Mouse (Mus musculus) urinary bladder, adult 2 months (tissue): ENCODE data around the gene Gm49396. TPM values are rescaled to one million over a fixed set of nuclear protein-coding genes. Genes with fewer than 3 reads are reported as not detected.

ENCODE experiments used
- DNase-seq: peaks from one replicate; pipeline ENCODE4 v3.0.0; 2022; ENCODE audit warnings: low spot score
- polyA plus RNA-seq: library from polyadenylated mRNA; depleted of rRNA; stranded (reverse); fragments of >200 nt; gene quantifications from 2 replicates; pipeline ENCODE4 v1.2.3, GENCODE M21; 2012; rRNA removed

Gm49396 gene
- polyA plus RNA-seq, 1 experiment: 2.8 TPM

- no peak for DNase-seq
Observed at GRCm38 (mm10) chr7:30610043-30610442, 46.9 kb downstream of the Gm49396 start.

GRCm38 (mm10) chr7:30612654-30613402, 49.7 kb downstream of the Gm49396 start, which contains the start of gene Upk1a:
Gene Upk1a (minus strand): TSS chr7:30612847.
- no peak for DNase-seq

GRCm38 (mm10) chr7:30613529-30614112, 50.5 kb downstream of the Gm49396 start:
- DNase-seq: no peak

GRCm38 (mm10) chr7:30614454-30614853, 51.3 kb downstream of the Gm49396 start:
- no peak for DNase-seq

- DNase-seq: no peak
Observed at GRCm38 (mm10) chr7:30615049-30615760, 52.1 kb downstream of the Gm49396 start.

Other genes starting within 250 kb of the Gm49396 start
- 5.4 and 9.1 TPM in 2 replicates for gene Syne4, start 248.5 kb upstream of the Gm49396 start, polyA plus RNA-seq
- 0.57 and 0.72 TPM in 2 replicates for gene E130208F15Rik, start 241.6 kb upstream of the Gm49396 start, polyA plus RNA-seq
- 12.8 and 15.4 TPM in 2 replicates for gene Sdhaf1, start 239.4 kb upstream of the Gm49396 start, polyA plus RNA-seq
- gene Lrfn3, start 200.6 kb upstream of the Gm49396 start, polyA plus RNA-seq: 7.9 and 11.9 TPM in 2 replicates
- gene Tyrobp, start 149.6 kb upstream of the Gm49396 start, polyA plus RNA-seq: 85.1 and 117 TPM in 2 replicates
- gene Hcst, start 143.5 kb upstream of the Gm49396 start, polyA plus RNA-seq: 3.3 and 3.8 TPM in 2 replicates
- 1.8 and 2.0 TPM in 2 replicates for gene Nfkbid, start 141.6 kb upstream of the Gm49396 start, polyA plus RNA-seq
- gene Aplp1, start 117.8 kb upstream of the Gm49396 start, polyA plus RNA-seq: 4.2 and 4.5 TPM in 2 replicates
- not detected in 2 replicates for gene Kirrel2, start 105.7 kb upstream of the Gm49396 start, polyA plus RNA-seq
- not detected in 2 replicates for gene Nphs1, start 105.0 kb upstream of the Gm49396 start, polyA plus RNA-seq
- not detected in 2 replicates for gene Prodh2, start 69.7 kb upstream of the Gm49396 start, polyA plus RNA-seq
- gene Arhgap33, start 28.3 kb upstream of the Gm49396 start, polyA plus RNA-seq: 6.9 and 7.7 TPM in 2 replicates
- 342 and 444 TPM in 2 replicates for gene Hspb6, start 11.2 kb upstream of the Gm49396 start, polyA plus RNA-seq
- 11.0 and 12.0 TPM in 2 replicates for gene Proser3, start 11.0 kb upstream of the Gm49396 start, polyA plus RNA-seq
- 33.8 and 36.5 TPM in 2 replicates for gene Lin37, start 3.5 kb upstream of the Gm49396 start, polyA plus RNA-seq
- 69.1 and 74.1 TPM in 2 replicates for gene U2af1l4, start within 50 bp of the Gm49396 start, polyA plus RNA-seq
- gene Psenen, start 283 bp downstream of the Gm49396 start, polyA plus RNA-seq: 151 and 174 TPM in 2 replicates
- 3.6 and 4.9 TPM in 2 replicates for gene Igflr1, start 2.1 kb downstream of the Gm49396 start, polyA plus RNA-seq
- gene Kmt2b, start 25.4 kb downstream of the Gm49396 start, polyA plus RNA-seq: 38.3 and 40.2 TPM in 2 replicates
- 1.8 and 2.4 TPM in 2 replicates for gene Zbtb32, start 35.6 kb downstream of the Gm49396 start, polyA plus RNA-seq
- 2,098 and 2,832 TPM in 2 replicates for gene Upk1a, start 49.5 kb downstream of the Gm49396 start, polyA plus RNA-seq
- 703 and 875 TPM in 2 replicates for gene Cox6b1, start 62.8 kb downstream of the Gm49396 start, polyA plus RNA-seq
- gene Etv2, start 72.5 kb downstream of the Gm49396 start, polyA plus RNA-seq: not detected in 2 replicates
- 58.5 and 64.1 TPM in 2 replicates for gene Rbm42, start 87.0 kb downstream of the Gm49396 start, polyA plus RNA-seq
- 9.4 and 13.2 TPM in 2 replicates for gene Haus5, start 101.7 kb downstream of the Gm49396 start, polyA plus RNA-seq
- not detected in 2 replicates for gene Pmis2, start 108.3 kb downstream of the Gm49396 start, polyA plus RNA-seq
- gene 2200002J24Rik, start 135.6 kb downstream of the Gm49396 start, polyA plus RNA-seq: not detected in 2 replicates
- gene Atp4a, start 148.9 kb downstream of the Gm49396 start, polyA plus RNA-seq: 0.03 TPM in 1 of 2 replicates, not detected in the other
- 97.6 and 129 TPM in 2 replicates for gene Tmem147, start 166.2 kb downstream of the Gm49396 start, polyA plus RNA-seq
- gene Gapdhs, start 180.3 kb downstream of the Gm49396 start, polyA plus RNA-seq: not detected in 2 replicates
- gene Sbsn, start 188.1 kb downstream of the Gm49396 start, polyA plus RNA-seq: 17.9 and 21.2 TPM in 2 replicates
- gene Dmkn, start 200.4 kb downstream of the Gm49396 start, polyA plus RNA-seq: 9.8 and 16.2 TPM in 2 replicates
- gene Krtdap, start 224.6 kb downstream of the Gm49396 start, polyA plus RNA-seq: 29.5 and 47.2 TPM in 2 replicates